Mouse (Mus musculus) megakaryocyte-erythroid progenitor cell, adult 5 weeks (primary cell): ENCODE results near the gene Emc4. TPM values are rescaled to one million over a fixed set of nuclear protein-coding genes. Genes with fewer than 3 reads are reported as not detected.

Experiments
- polyA plus RNA-seq: library from polyadenylated mRNA; stranded (reverse); fragments of >175 nt; gene quantifications from 2 replicates; pipeline ENCODE4 v1.2.3, GENCODE M21; 2012

Gene Emc4
- 41.4 and 43.8 TPM in 2 replicates for polyA plus RNA-seq

GRCm38 (mm10) chr2:112367726-112368673 lies at the start of gene Emc4:
Gene Emc4, minus strand, starts transcription at chr2:112368027.

GRCm38 (mm10) chr2:112378973-112379898 lies 11.4 kb upstream of the Emc4 start, which contains the start of gene Katnbl1:
Gene Katnbl1, plus strand, starts transcription at chr2:112379211.

Other genes starting within 250 kb of the Emc4 start
- 0.16 TPM in 1 of 2 replicates, not detected in the other for gene Olfr1316, start 233.1 kb downstream of the Emc4 start, polyA plus RNA-seq
- gene Olfr1317, start 227.7 kb downstream of the Emc4 start, polyA plus RNA-seq: not detected in 2 replicates
- not detected in 2 replicates for gene Olfr1318, start 213.8 kb downstream of the Emc4 start, polyA plus RNA-seq
- 119 and 135 TPM in 2 replicates for gene Lpcat4, start 128.6 kb downstream of the Emc4 start, polyA plus RNA-seq
- gene Nutm1, start 108.7 kb downstream of the Emc4 start, polyA plus RNA-seq: 0.01 and 0.04 TPM in 2 replicates
- 23.1 and 27.0 TPM in 2 replicates for gene Nop10, start 106.1 kb downstream of the Emc4 start, polyA plus RNA-seq
- 9.4 and 9.7 TPM in 2 replicates for gene Slc12a6, start 102.2 kb downstream of the Emc4 start, polyA plus RNA-seq
- not detected in 2 replicates for gene Gm21985, start 101.7 kb downstream of the Emc4 start, polyA plus RNA-seq
- gene Katnbl1, start 11.2 kb upstream of the Emc4 start, polyA plus RNA-seq: 4.0 and 4.9 TPM in 2 replicates
- 2.2 and 3.0 TPM in 2 replicates for gene Emc7, start 87.0 kb upstream of the Emc4 start, polyA plus RNA-seq
- gene Chrm5, start 112.7 kb upstream of the Emc4 start, polyA plus RNA-seq: not detected in 2 replicates
- 6.1 and 9.0 TPM in 2 replicates for gene Aven, start 124.9 kb upstream of the Emc4 start, polyA plus RNA-seq